Mouse (Mus musculus) leukemia stem cell, adult 10-12 weeks (primary cell): ENCODE results near the gene Cenpj. TPM values are rescaled to one million over a fixed set of nuclear protein-coding genes. Genes with fewer than 3 reads are reported as not detected.

Experiments
- polyA plus RNA-seq: library from polyadenylated mRNA; stranded (reverse); fragments of >175 nt; gene quantifications from 2 replicates; pipeline ENCODE4 v1.2.3, GENCODE M21; 2012; ENCODE audit warnings: low replicate concordance

Cenpj gene
- 1.3 and 2.3 TPM in 2 replicates for polyA plus RNA-seq

GRCm38 (mm10) chr14:56575416-56575815 is at the start of gene Cenpj, which contains the start of gene Parp4:
Cenpj (minus strand) TSS chr14:56575425.
Parp4 (plus strand) TSS chr14:56575619.

Other genes with a start within 250 kb of the Cenpj start
- gene Atp12a, start 210.4 kb downstream of the Cenpj start, polyA plus RNA-seq, result not detected in 2 replicates
- gene Rnf17, start 172.8 kb downstream of the Cenpj start, polyA plus RNA-seq, result 0.93 TPM in 1 of 2 replicates, not detected in the other
- gene Parp4, start 194 bp upstream of the Cenpj start, polyA plus RNA-seq, result 1.9 and 5.3 TPM in 2 replicates
- gene Mphosph8, start 92.8 kb upstream of the Cenpj start, polyA plus RNA-seq, result 1.2 and 1.9 TPM in 2 replicates
- 7.7 and 14.6 TPM in 2 replicates for gene Pspc1, start 202.9 kb upstream of the Cenpj start, polyA plus RNA-seq
- gene Zmym5, start 236.3 kb upstream of the Cenpj start, polyA plus RNA-seq, result 0.28 and 1.9 TPM in 2 replicates